Mouse (Mus musculus) embryonic facial prominence, embryonic 10.5 days (tissue): Measurements from ENCODE around the gene Slit3. TPM values are rescaled to one million over a fixed set of nuclear protein-coding genes. Genes with fewer than 3 reads are reported as not detected.

Experiments used
- DNase-seq: peaks from one replicate; pipeline ENCODE4 v3.0.0-alpha.2; 2017; ENCODE audit warnings: low spot score
- H3K27ac ChIP-seq: fragments of 300-500 bp; sonication (generic); replicated peaks from 2 replicates; pipeline ENCODE4 v1.5.1; 2016; ENCODE audit warnings: mild to moderate bottlenecking
- H3K27me3 ChIP-seq: fragments of 300-500 bp; sonication (generic); replicated peaks from 2 replicates; pipeline ENCODE4 v1.6.1; 2016; ENCODE audit warnings: low read depth, mild to moderate bottlenecking; ENCODE audit not compliant: poor library complexity, severe bottlenecking
- H3K36me3 ChIP-seq: fragments of 300-500 bp; sonication (generic); replicated peaks from 2 replicates; pipeline ENCODE4 v1.6.1; 2016; ENCODE audit warnings: mild to moderate bottlenecking, moderate library complexity
- H3K4me1 ChIP-seq: fragments of 300-500 bp; sonication (generic); 2 replicates; pipeline ENCODE4 v1.6.1; 2016
- H3K4me3 ChIP-seq: fragments of 300-500 bp; sonication (generic); 2 replicates; pipeline ENCODE4 v1.5.1; 2016; ENCODE audit warnings: mild to moderate bottlenecking, moderate library complexity
- H3K9me3 ChIP-seq: fragments of 300-500 bp; sonication (generic); 2 replicates; pipeline ENCODE4 v1.6.1; 2016; ENCODE audit warnings: mild to moderate bottlenecking
- WGBS: fragments of 180-500 bp; shearing (Covaris S2); methylation state at CpG from one replicate; pipeline ENCODE4 v1.1.7; 2016; 5-methylcytosine and 5-hydroxymethylcytosine counted together
- polyA plus RNA-seq: library from polyadenylated mRNA; unstranded; fragments of >200 nt; fragmentation: Nextera tagmentation; extraction: Ambion mirVana; gene quantifications from 2 replicates; pipeline ENCODE4 v1.2.1, GENCODE M21; 2016

Slit3 gene
- polyA plus RNA-seq, 1 experiment from 2014 or later: 12.6 TPM

- Histone ChIP-seq H3K4me1 (peaks cover 26% of the 10 kb centered on the region), H3K9me3 (no peaks in the 10 kb centered on the region), H3K36me3 (no peaks in the 10 kb centered on the region), H3K27me3 (peaks cover 17% of the 10 kb centered on the region), H3K4me3 (no peak overlapping the region), H3K27ac (no peak overlapping the region)
- no peak for DNase-seq
- 92% methylated on average over 9 of the region's 9 CpGs for WGBS
These were observed 429.0 kb downstream of the Slit3 start for GRCm38 (mm10) chr11:35550036-35550435.

- H3K36me3 ChIP-seq: no peaks in the 10 kb centered on the region
- H3K4me3 ChIP-seq: no peak overlapping the region
- WGBS: 67% methylated on average over 11 of the region's 11 CpGs
- no peak for DNase-seq
- H3K9me3 ChIP-seq: no peaks in the 10 kb centered on the region
- H3K27ac ChIP-seq: no peak overlapping the region
- peaks cover 30% of the 10 kb centered on the region; the same call in 1 of the 2 replicates for H3K4me1 ChIP-seq
- H3K27me3 ChIP-seq: peaks cover 11% of the 10 kb centered on the region; the same call in 1 of the 2 replicates
These were observed 435.2 kb downstream of the Slit3 start for GRCm38 (mm10) chr11:35556192-35556591.

GRCm38 (mm10) chr11:35557476-35557875 is 436.5 kb downstream of the Slit3 start:
- peaks cover 30% of the 10 kb centered on the region; the same call in 1 of the 2 replicates for H3K4me1 ChIP-seq
- H3K4me3 ChIP-seq: no peak overlapping the region
- H3K36me3 ChIP-seq: no peaks in the 10 kb centered on the region
- H3K27me3 ChIP-seq: peaks cover 11% of the 10 kb centered on the region; the same call in 1 of the 2 replicates
- WGBS: 88% methylated on average over 8 of the region's 8 CpGs
- no peaks in the 10 kb centered on the region for H3K9me3 ChIP-seq
- no peak overlapping the region for H3K27ac ChIP-seq
- DNase-seq: no peak

GRCm38 (mm10) chr11:35558311-35558710 is 437.3 kb downstream of the Slit3 start:
- Histone ChIP-seq H3K4me3 (no peak overlapping the region), H3K9me3 (no peaks in the 10 kb centered on the region), H3K4me1 (peaks cover 33% of the 10 kb centered on the region; the same call in 1 of the 2 replicates), H3K27ac (no peak overlapping the region), H3K27me3 (peaks cover 6% of the 10 kb centered on the region; the same call in 1 of the 2 replicates), H3K36me3 (no peaks in the 10 kb centered on the region)
- DNase-seq: no peak
- WGBS: 92% methylated on average over 2 of the region's 2 CpGs

GRCm38 (mm10) chr11:35559386-35559785 is 438.4 kb downstream of the Slit3 start:
- 88% methylated on average over 3 of the region's 3 CpGs for WGBS
- peaks cover 39% of the 10 kb centered on the region; the same call in 1 of the 2 replicates for H3K4me1 ChIP-seq
- DNase-seq: no peak
- H3K9me3 ChIP-seq: no peaks in the 10 kb centered on the region
- no peak overlapping the region for H3K27ac ChIP-seq
- no peaks in the 10 kb centered on the region for H3K36me3 ChIP-seq
- H3K27me3 ChIP-seq: peaks cover 14% of the 10 kb centered on the region
- no peak overlapping the region for H3K4me3 ChIP-seq

GRCm38 (mm10) chr11:35561760-35562159 is 440.7 kb downstream of the Slit3 start:
- Histone ChIP-seq H3K27me3 (peaks cover 24% of the 10 kb centered on the region), H3K4me3 (no peak overlapping the region), H3K27ac (no peak overlapping the region), H3K9me3 (no peaks in the 10 kb centered on the region), H3K36me3 (0 out of 2 replicates have a peak, but pooled peaks cover 5% of the 10 kb centered on the region), H3K4me1 (peaks cover 36% of the 10 kb centered on the region; the same call in 1 of the 2 replicates)
- WGBS: 82% methylated on average over 9 of the region's 9 CpGs
- DNase-seq: no peak

GRCm38 (mm10) chr11:35565322-35565721 is 444.3 kb downstream of the Slit3 start:
- no peak for DNase-seq
- Histone ChIP-seq H3K4me1 (peaks cover 24% of the 10 kb centered on the region; the same call in 1 of the 2 replicates), H3K9me3 (no peaks in the 10 kb centered on the region), H3K27ac (no peak overlapping the region), H3K36me3 (0 out of 2 replicates have a peak, but pooled peaks cover 5% of the 10 kb centered on the region), H3K4me3 (no peak overlapping the region), H3K27me3 (peaks cover 35% of the 10 kb centered on the region)
- WGBS: 78% methylated on average over 6 of the region's 6 CpGs

- H3K36me3 ChIP-seq: peaks cover 12% of the 10 kb centered on the region; the same call in 1 of the 2 replicates
- peaks cover 16% of the 10 kb centered on the region; the same call in 1 of the 2 replicates for H3K4me1 ChIP-seq
- DNase-seq: no peak
- no peak overlapping the region for H3K4me3 ChIP-seq
- H3K9me3 ChIP-seq: no peaks in the 10 kb centered on the region
- H3K27me3 ChIP-seq: peaks cover 41% of the 10 kb centered on the region
- WGBS: 57% methylated on average over 3 of the region's 3 CpGs
- no peak overlapping the region for H3K27ac ChIP-seq
These were observed 445.7 kb downstream of the Slit3 start for GRCm38 (mm10) chr11:35566686-35567085.

- WGBS: 82% methylated on average over 6 of the region's 6 CpGs
- H3K36me3 ChIP-seq: peaks cover 12% of the 10 kb centered on the region
These were observed 448.3 kb downstream of the Slit3 start for GRCm38 (mm10) chr11:35569126-35569916.

GRCm38 (mm10) chr11:35569957-35570356 is 448.9 kb downstream of the Slit3 start:
- H3K36me3 ChIP-seq: peaks cover 9% of the 10 kb centered on the region
- DNase-seq: no peak
- peaks cover 45% of the 10 kb centered on the region for H3K27me3 ChIP-seq
- H3K27ac ChIP-seq: no peak overlapping the region
- peaks cover 7% of the 10 kb centered on the region; the same call in 1 of the 2 replicates for H3K4me1 ChIP-seq
- H3K4me3 ChIP-seq: no peak overlapping the region
- no peaks in the 10 kb centered on the region for H3K9me3 ChIP-seq
- WGBS: 89% methylated on average over 11 of the region's 11 CpGs

More at GRCm38 (mm10) chr11:35569126-35569916, 448.3 kb downstream of the Slit3 start:
- no peak overlapping the region for H3K27ac ChIP-seq
- DNase-seq: no peak
- no peak overlapping the region for H3K4me3 ChIP-seq
- peaks cover 7% of the 10 kb centered on the region; the same call in 1 of the 2 replicates for H3K4me1 ChIP-seq
- H3K27me3 ChIP-seq: peaks cover 48% of the 10 kb centered on the region
- no peaks in the 10 kb centered on the region for H3K9me3 ChIP-seq

GRCm38 (mm10) chr11:35571910-35572309 is 450.9 kb downstream of the Slit3 start:
- DNase-seq: no peak
- Histone ChIP-seq H3K27me3 (peaks cover 49% of the 10 kb centered on the region), H3K27ac (no peak overlapping the region), H3K9me3 (no peaks in the 10 kb centered on the region), H3K4me1 (no peaks in the 10 kb centered on the region), H3K36me3 (peaks cover 6% of the 10 kb centered on the region), H3K4me3 (no peak overlapping the region)
- WGBS: 81% methylated on average over 3 of the region's 3 CpGs

GRCm38 (mm10) chr11:35578796-35579195 is 457.8 kb downstream of the Slit3 start:
- Histone ChIP-seq H3K27me3 (peaks cover 18% of the 10 kb centered on the region), H3K4me3 (no peak overlapping the region), H3K4me1 (no peaks in the 10 kb centered on the region), H3K9me3 (no peaks in the 10 kb centered on the region), H3K36me3 (peaks cover 27% of the 10 kb centered on the region), H3K27ac (no peak overlapping the region)
- no peak for DNase-seq
- WGBS: 94% methylated on average over 10 of the region's 10 CpGs

GRCm38 (mm10) chr11:35582591-35582990 is 461.6 kb downstream of the Slit3 start:
- DNase-seq: no peak
- no peaks in the 10 kb centered on the region for H3K9me3 ChIP-seq
- WGBS: 85% methylated on average over 5 of the region's 5 CpGs
- no peaks in the 10 kb centered on the region for H3K4me1 ChIP-seq
- H3K36me3 ChIP-seq: peaks cover 28% of the 10 kb centered on the region
- H3K27me3 ChIP-seq: peaks cover 11% of the 10 kb centered on the region
- no peak overlapping the region for H3K27ac ChIP-seq
- no peak overlapping the region for H3K4me3 ChIP-seq
